In the genomic region with DNA sequence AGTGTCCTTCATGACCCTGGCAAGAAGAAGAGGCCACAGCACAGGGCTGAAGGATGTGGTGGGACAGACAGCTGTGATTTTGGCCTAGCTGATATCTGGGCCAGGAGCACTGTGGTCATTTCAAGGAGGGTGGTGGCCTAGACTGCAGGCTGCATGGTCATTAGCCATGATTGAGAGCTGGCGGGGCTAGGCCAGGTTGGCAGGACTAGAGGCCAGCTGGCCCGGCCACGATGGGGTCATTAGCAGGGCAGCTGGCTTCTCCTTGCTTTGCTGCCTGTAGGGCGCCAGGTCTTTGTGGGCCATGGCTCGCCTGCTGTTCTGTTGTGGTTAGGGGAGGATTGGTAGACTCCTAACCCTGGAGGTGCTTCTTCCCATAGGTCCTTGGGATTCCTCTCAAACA, we compare ENCODE assay signal across 10 mouse cellular contexts. TPM values are rescaled to one million over a fixed set of nuclear protein-coding genes. Genes with fewer than 3 reads are reported as not detected.
DNase-seq lines count a peak whose midpoint lies in the region; ATAC-seq and TF ChIP-seq lines count a peak whose summit lies in the region.
"Had no signal": no experiment of that assay in that cellular context is flagged by ENCODE, and none has a peak within 500 bp of the region (broad histone marks: within the 10 kb centered on the region; RNA-seq: fewer than 3 reads in every experiment).

No protein-coding gene starts in this region.

- intact Hi-C loops in heart, adult 2 months (cut with DNase I): no loop called here

- peak; percentile 48 for DNase-seq in embryo, embryonic 10 days (ENCODE audit: low spot score)
- DNase-seq in embryo, embryonic 9.5 days (ENCODE audit: extremely low spot score): no peak
- peak; percentile 82 for DNase-seq in cerebellum, adult 11-12 months
- peak; percentile 52 to 69 for DNase-seq in heart, adult 2 months
- DNase-seq in left cerebral cortex, adult 8-10 months (ENCODE audit: low spot score in 2 of 2): no peak

- no peaks in the 10 kb centered on the region for H3K79me2 ChIP-seq in heart, adult 2 months (replicated peaks; ENCODE audit: control insufficient read depth, insufficient read depth, low read length)

- no peak for ATAC-seq in midbrain, embryonic 15.5 days (replicated peaks)
- ATAC-seq in erythroblast, adult 5-6 weeks (replicated peaks; ENCODE audit: low FRiP score, poor library complexity, severe bottlenecking): no peak
- ATAC-seq in granulocyte monocyte progenitor cell, adult 5-6 weeks (replicated peaks; ENCODE audit: poor library complexity, severe bottlenecking): no peak
- ATAC-seq: CD4-positive, CD25-positive, alpha-beta regulatory T cell, adult 4 months had no signal

- no peak for TF ChIP-seq EP300 in heart, adult 2 months (IDR thresholded peaks at IDR 0.05; ENCODE audit: insufficient read depth, low read depth, low read length)

- no peak overlapping the region for H3K4me3 ChIP-seq in heart, adult 2 months
- H3K4me3 ChIP-seq in midbrain, embryonic 15.5 days: no peak overlapping the region

- H3K9ac ChIP-seq in heart, adult 2 months (ENCODE audit: low read depth, low read length): no peak overlapping the region
- H3K9ac ChIP-seq in midbrain, embryonic 15.5 days: no peak overlapping the region

- peak overlapping the region; percentile 31 for H3K27ac ChIP-seq in heart, adult 2 months
- no peak overlapping the region for H3K27ac ChIP-seq in midbrain, embryonic 15.5 days

- H3K27me3 ChIP-seq in heart, adult 2 months (ENCODE audit: control insufficient read depth, insufficient read depth, low read length): no peaks in the 10 kb centered on the region
- H3K27me3 ChIP-seq in midbrain, embryonic 15.5 days (replicated peaks): no peaks in the 10 kb centered on the region

- no peaks in the 10 kb centered on the region for H3K9me3 ChIP-seq in midbrain, embryonic 15.5 days

- TF ChIP-seq CTCF in heart, adult 2 months (IDR thresholded peaks at IDR 0.05): no peak

- 46% methylated on average over 5 of the region's 5 CpGs for WGBS in heart, adult 2 months
- WGBS in midbrain, embryonic 15.5 days: 79% methylated on average over 5 of the region's 5 CpGs

- H3K4me1 ChIP-seq in heart, adult 2 months (ENCODE audit: control insufficient read depth, insufficient read depth, low read length): peaks cover 22% of the 10 kb centered on the region
- H3K4me1 ChIP-seq in midbrain, embryonic 15.5 days: peaks cover 48% of the 10 kb centered on the region

- H3K36me3 ChIP-seq in heart, adult 2 months (ENCODE audit: control insufficient read depth, insufficient read depth, low read length): no peaks in the 10 kb centered on the region
- no peaks in the 10 kb centered on the region; the same call in 1 of the 2 replicates for H3K36me3 ChIP-seq in midbrain, embryonic 15.5 days (replicated peaks)

- no peak for TF ChIP-seq POLR2A in heart, adult 2 months (IDR thresholded peaks at IDR 0.05; ENCODE audit: insufficient read depth, low read depth, low read length)

- peak overlapping the region; percentile 13; the same call in 1 of the 2 replicates for H3K4me2 ChIP-seq in midbrain, embryonic 15.5 days
- H3K4me2 ChIP-seq: liver, embryonic 11.5 days had no signal

RNA-seq across cellular contexts. Expression of gene Gdpd5, which starts 4.8 kb away (rescaled TPM):
- total RNA-seq in heart, adult 2 months (2021): 10 to 100 TPM; 21.5 to 26.3 TPM
- polyA plus RNA-seq in heart, adult 2 months (2012; rRNA removed): 30.7 and 32.2 TPM in 2 replicates
- 51.8 and 53.3 TPM in 2 replicates for polyA plus RNA-seq in midbrain, embryonic 15.5 days (2015; fragmentation: Nextera tagmentation; extraction: Ambion mirVana)
- total RNA-seq in erythroblast, adult 5-6 weeks (2015; ENCODE audit: low replicate concordance): not detected in 2 replicates
- 0.28 TPM in 1 of 2 replicates, not detected in the other for total RNA-seq in erythroblast, adult 5-6 weeks (2017; ENCODE audit: low replicate concordance)
- 10 to 100 TPM; 38.3 to 48.7 (median 40.9) TPM for total RNA-seq in left cerebral cortex, adult 8-10 months (2022)
- total RNA-seq in granulocyte monocyte progenitor cell, adult 5-6 weeks (2014; fragmentation: Nextera tagmentation): not detected in 2 replicates
- 0.56 TPM in 1 of 2 replicates, not detected in the other for total RNA-seq in granulocyte monocyte progenitor cell, adult 5-6 weeks (2017)

RNA-seq across cellular contexts. Expression of gene Serpinh1, which starts 33.0 kb away (rescaled TPM):
- total RNA-seq in heart, adult 2 months (2021): 100 to 1,000 TPM; 214 to 275 TPM
- polyA plus RNA-seq in heart, adult 2 months (2012; rRNA removed): 193 and 266 TPM in 2 replicates
- 235 and 259 TPM in 2 replicates for polyA plus RNA-seq in midbrain, embryonic 15.5 days (2015; fragmentation: Nextera tagmentation; extraction: Ambion mirVana)
- not detected in 2 replicates for total RNA-seq in erythroblast, adult 5-6 weeks (2015; ENCODE audit: low replicate concordance)
- 0.09 and 2.4 TPM in 2 replicates for total RNA-seq in erythroblast, adult 5-6 weeks (2017; ENCODE audit: low replicate concordance)
- total RNA-seq in left cerebral cortex, adult 8-10 months (2022): 10 to 100 TPM; 14.7 to 18.3 (median 16.6) TPM
- total RNA-seq in granulocyte monocyte progenitor cell, adult 5-6 weeks (2014; fragmentation: Nextera tagmentation): 0.80 TPM in 1 of 2 replicates, not detected in the other
- total RNA-seq in granulocyte monocyte progenitor cell, adult 5-6 weeks (2017): not detected in 2 replicates

Comparison
In these comparisons a context has a peak if more than half of its experiments do, and no peak if none do; other contexts are left out.
1. DNase-seq: peak in embryo, embryonic 10 days (single experiment), cerebellum, adult 11-12 months (single experiment) and heart, adult 2 months (2 of 2); none in embryo, embryonic 9.5 days (single experiment) and left cerebral cortex, adult 8-10 months (0 of 2).
2. RNA of gene Gdpd5, which starts 4.8 kb away (total RNA-seq): 38.3 to 48.7 TPM in left cerebral cortex, adult 8-10 months and 21.5 to 26.3 TPM in heart, adult 2 months; 0.56 TPM in granulocyte monocyte progenitor cell, adult 5-6 weeks and 0.28 TPM in erythroblast, adult 5-6 weeks; every median in the first group is over 10 times any median in the second.
3. RNA of gene Serpinh1, which starts 33.0 kb away (total RNA-seq): 214 to 275 TPM in heart, adult 2 months; 14.7 to 18.3 TPM in left cerebral cortex, adult 8-10 months, 0.80 TPM in granulocyte monocyte progenitor cell, adult 5-6 weeks and 0.09 to 2.4 TPM in erythroblast, adult 5-6 weeks; every median in the first group is over 10 times any median in the second.